17 mouse cellular contexts compared by ENCODE assay signal in the genomic region with DNA sequence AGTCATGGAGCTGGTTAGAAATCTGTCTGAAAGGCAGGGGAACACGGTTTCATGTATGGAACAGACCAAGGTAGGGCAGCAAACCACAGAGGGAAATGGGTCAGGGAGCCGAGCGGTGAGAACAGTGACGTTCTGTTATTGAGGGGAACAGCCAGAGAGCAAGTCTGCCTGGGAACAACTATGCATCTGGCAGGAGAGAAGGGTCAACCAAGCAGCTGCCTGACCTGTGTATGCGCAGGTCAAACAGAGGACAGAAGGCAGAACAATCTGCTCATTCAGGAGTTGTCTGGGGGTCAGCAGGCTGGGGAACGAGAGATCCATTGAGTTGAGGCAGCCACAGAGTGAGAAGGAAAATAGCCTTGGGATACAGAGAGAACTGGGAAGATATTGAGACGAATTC.
DNase-seq lines count a peak whose midpoint lies in the region; ATAC-seq and TF ChIP-seq lines count a peak whose summit lies in the region.
"Had no signal": no experiment of that assay in that cellular context is flagged by ENCODE, and none has a peak within 500 bp of the region (broad histone marks: within the 10 kb centered on the region; RNA-seq: fewer than 3 reads in every experiment).

No protein-coding gene starts in this region.

- no peak overlapping the region for H3K27ac ChIP-seq in hindbrain, embryonic 11.5 days (ENCODE audit: low read depth, low read length)
- no peak overlapping the region for H3K27ac ChIP-seq in hindbrain, embryonic 14.5 days
- no peak overlapping the region for H3K27ac ChIP-seq in embryonic facial prominence, embryonic 12.5 days
- H3K27ac ChIP-seq in neural tube, embryonic 11.5 days (ENCODE audit: low read depth, low read length), result no peak overlapping the region
- no peak overlapping the region for H3K27ac ChIP-seq in thymus, adult 2 months (ENCODE audit: control insufficient read depth, insufficient read depth, low read length)
- H3K27ac ChIP-seq: forebrain, embryonic 13.5 days; kidney, postnatal 0 days; liver, embryonic 13.5 days; stomach, embryonic 15.5 days had no signal

- ATAC-seq in hindbrain, embryonic 11.5 days (ENCODE audit: low FRiP score), result peak; percentile 84
- ATAC-seq in hindbrain, embryonic 14.5 days (ENCODE audit: low FRiP score), result no peak
- ATAC-seq in embryonic facial prominence, embryonic 12.5 days (ENCODE audit: insufficient number of reproducible peaks, insufficient read depth, low FRiP score, low TSS enrichment), result peak; percentile 69; the same call in 1 of the 2 replicates
- ATAC-seq in neural tube, embryonic 11.5 days (ENCODE audit: insufficient read depth, low FRiP score, low TSS enrichment), result peak; percentile 72
- ATAC-seq: forebrain, embryonic 13.5 days; lung, postnatal 0 days; Patski had no signal

- H3K4me3 ChIP-seq in hindbrain, embryonic 11.5 days (ENCODE audit: low read depth, low read length), result no peak overlapping the region
- no peak overlapping the region for H3K4me3 ChIP-seq in hindbrain, embryonic 14.5 days (replicated peaks; ENCODE audit: low read length)
- no peak overlapping the region for H3K4me3 ChIP-seq in embryonic facial prominence, embryonic 12.5 days
- H3K4me3 ChIP-seq in neural tube, embryonic 11.5 days (ENCODE audit: low read depth, low read length), result no peak overlapping the region
- H3K4me3 ChIP-seq in thymus, adult 2 months (ENCODE audit: control insufficient read depth, insufficient read depth, low read length), result no peak overlapping the region
- H3K4me3 ChIP-seq: forebrain, embryonic 13.5 days; liver, embryonic 13.5 days; megakaryocyte, embryonic 14.5 days; stomach, embryonic 15.5 days had no signal

- H3K9me3 ChIP-seq in hindbrain, embryonic 11.5 days (ENCODE audit: control insufficient read depth, low read length), result no peaks in the 10 kb centered on the region
- H3K9me3 ChIP-seq in hindbrain, embryonic 14.5 days (ENCODE audit: control insufficient read depth, low read length), result no peaks in the 10 kb centered on the region
- H3K9me3 ChIP-seq in embryonic facial prominence, embryonic 12.5 days, result no peaks in the 10 kb centered on the region
- H3K9me3 ChIP-seq in neural tube, embryonic 11.5 days (ENCODE audit: control insufficient read depth, low read length), result no peaks in the 10 kb centered on the region
- H3K9me3 ChIP-seq: forebrain, embryonic 13.5 days; liver, embryonic 13.5 days; megakaryocyte, embryonic 14.5 days; stomach, embryonic 15.5 days had no signal

- H3K4me1 ChIP-seq in hindbrain, embryonic 11.5 days (replicated peaks; ENCODE audit: control insufficient read depth, insufficient read depth, low read length), result no peaks in the 10 kb centered on the region
- no peaks in the 10 kb centered on the region for H3K4me1 ChIP-seq in hindbrain, embryonic 14.5 days (replicated peaks; ENCODE audit: control insufficient read depth, insufficient read depth, low read length)
- no peaks in the 10 kb centered on the region for H3K4me1 ChIP-seq in embryonic facial prominence, embryonic 12.5 days
- peaks cover 7% of the 10 kb centered on the region; the same call in 1 of the 2 replicates for H3K4me1 ChIP-seq in neural tube, embryonic 11.5 days (ENCODE audit: control insufficient read depth, insufficient read depth, low read length)
- no peaks in the 10 kb centered on the region for H3K4me1 ChIP-seq in thymus, adult 2 months (replicated peaks; ENCODE audit: control insufficient read depth, insufficient read depth, low read length)
- H3K4me1 ChIP-seq: forebrain, embryonic 13.5 days; liver, embryonic 13.5 days; megakaryocyte, embryonic 14.5 days; stomach, embryonic 15.5 days had no signal

- WGBS in hindbrain, embryonic 11.5 days, result 10% methylated on average over 7 of the region's 7 CpGs
- WGBS in hindbrain, embryonic 14.5 days, result 15% methylated on average over 7 of the region's 7 CpGs
- 17% methylated on average over 7 of the region's 7 CpGs for WGBS in embryonic facial prominence, embryonic 12.5 days
- WGBS in neural tube, embryonic 11.5 days, result 7% methylated on average over 7 of the region's 7 CpGs
- 77% methylated on average over 7 of the region's 7 CpGs for WGBS in thymus, adult 2 months

- no peaks in the 10 kb centered on the region for H3K27me3 ChIP-seq in hindbrain, embryonic 11.5 days (ENCODE audit: control insufficient read depth, insufficient read depth, low read length)
- H3K27me3 ChIP-seq in hindbrain, embryonic 14.5 days (ENCODE audit: control insufficient read depth, insufficient read depth, low read length), result no peaks in the 10 kb centered on the region
- no peaks in the 10 kb centered on the region for H3K27me3 ChIP-seq in embryonic facial prominence, embryonic 12.5 days
- no peaks in the 10 kb centered on the region for H3K27me3 ChIP-seq in neural tube, embryonic 11.5 days (ENCODE audit: control insufficient read depth, insufficient read depth, low read length)
- no peaks in the 10 kb centered on the region for H3K27me3 ChIP-seq in thymus, adult 2 months (ENCODE audit: control insufficient read depth, insufficient read depth, low read length)
- H3K27me3 ChIP-seq: forebrain, embryonic 13.5 days; liver, embryonic 13.5 days; stomach, embryonic 15.5 days had no signal

- no peak for TF ChIP-seq POLR2A in thymus, adult 2 months (IDR thresholded peaks at IDR 0.05; ENCODE audit: control insufficient read depth, extremely low read depth, insufficient read depth, low read length, poor library complexity)

- H3K9ac ChIP-seq in hindbrain, embryonic 11.5 days (ENCODE audit: low read depth, low read length), result no peak overlapping the region
- no peak overlapping the region for H3K9ac ChIP-seq in hindbrain, embryonic 14.5 days
- H3K9ac ChIP-seq in embryonic facial prominence, embryonic 12.5 days, result no peak overlapping the region
- no peak overlapping the region for H3K9ac ChIP-seq in neural tube, embryonic 11.5 days (ENCODE audit: low read length)
- H3K9ac ChIP-seq: forebrain, embryonic 13.5 days; liver, embryonic 13.5 days; stomach, embryonic 15.5 days had no signal

- TF ChIP-seq CTCF in thymus, adult 2 months (IDR thresholded peaks at IDR 0.05; ENCODE audit: borderline replicate concordance, control insufficient read depth, extremely low read depth, insufficient read depth, low read length, poor library complexity), result no peak

- no peak overlapping the region for H3K4me2 ChIP-seq in hindbrain, embryonic 11.5 days (replicated peaks; ENCODE audit: low read depth, low read length)
- no peak overlapping the region for H3K4me2 ChIP-seq in hindbrain, embryonic 14.5 days (replicated peaks)
- no peak overlapping the region for H3K4me2 ChIP-seq in embryonic facial prominence, embryonic 12.5 days (replicated peaks)
- no peak overlapping the region for H3K4me2 ChIP-seq in neural tube, embryonic 11.5 days (ENCODE audit: low read depth)
- H3K4me2 ChIP-seq: forebrain, embryonic 13.5 days; liver, embryonic 13.5 days; stomach, embryonic 15.5 days had no signal

- DNase-seq in hindbrain, embryonic 11.5 days (ENCODE audit: low spot score), result peak; percentile 56
- DNase-seq in hindbrain, embryonic 14.5 days (ENCODE audit: low spot score), result no peak
- DNase-seq in embryo, embryonic 10 days (ENCODE audit: low spot score), result peak; percentile 86
- DNase-seq in neural tube, embryonic 11.5 days (ENCODE audit: low spot score), result peak; percentile 68
- DNase-seq in thymus, adult 2 months, result no peak
- no peak for DNase-seq in gastrocnemius, postnatal 4 days (ENCODE audit: low spot score in 2 of 2)
- DNase-seq: cerebellum, postnatal 10 days; heart, adult 11 months; heart, postnatal 10 days; liver, embryonic 13.5 days had no signal

- H3K36me3 ChIP-seq in hindbrain, embryonic 11.5 days (ENCODE audit: control insufficient read depth, insufficient read depth, low read length), result no peaks in the 10 kb centered on the region
- no peaks in the 10 kb centered on the region for H3K36me3 ChIP-seq in hindbrain, embryonic 14.5 days (replicated peaks; ENCODE audit: control insufficient read depth, insufficient read depth)
- H3K36me3 ChIP-seq in embryonic facial prominence, embryonic 12.5 days, result no peaks in the 10 kb centered on the region
- H3K36me3 ChIP-seq in neural tube, embryonic 11.5 days (ENCODE audit: control insufficient read depth, insufficient read depth, low read length), result no peaks in the 10 kb centered on the region
- no peaks in the 10 kb centered on the region for H3K36me3 ChIP-seq in thymus, adult 2 months (ENCODE audit: control insufficient read depth, insufficient read depth, low read length)
- H3K36me3 ChIP-seq: liver, embryonic 13.5 days; stomach, embryonic 15.5 days had no signal

Comparison
In these comparisons a context has a peak if more than half of its experiments do, and no peak if none do; other contexts are left out.
1. DNase-seq: peak in hindbrain, embryonic 11.5 days (single experiment), embryo, embryonic 10 days (single experiment) and neural tube, embryonic 11.5 days (single experiment); none in hindbrain, embryonic 14.5 days (single experiment), thymus, adult 2 months (single experiment) and gastrocnemius, postnatal 4 days (0 of 2).